Mouse (Mus musculus) adrenal gland, adult 2 months (tissue): ENCODE results near the gene Dgki. TPM values are rescaled to one million over a fixed set of nuclear protein-coding genes. Genes with fewer than 3 reads are reported as not detected.

Experiments used
- DNase-seq: peaks from one replicate; pipeline ENCODE4 v3.0.0; 2021
- polyA plus RNA-seq: library from polyadenylated mRNA; depleted of rRNA; stranded (reverse); fragments of >200 nt; gene quantifications from 2 replicates; pipeline ENCODE4 v1.2.3, GENCODE M21; 2012
- total RNA-seq, 2 experiments: library from RNA; stranded (reverse); gene quantifications; 2 replicates each; pipeline ENCODE4 v1.2.3; 2021

Gene Dgki
- total and polyA plus RNA-seq, 3 experiments: 0.53 to 2.6 (median 2.0) TPM

GRCm38 (mm10) chr6:37011597-37011996, 288.4 kb downstream of the Dgki start:
- DNase-seq: no peak

- DNase-seq: no peak
Observed at GRCm38 (mm10) chr6:37007573-37007972, 292.4 kb downstream of the Dgki start.

GRCm38 (mm10) chr6:37004914-37005313, 295.1 kb downstream of the Dgki start:
- no peak for DNase-seq

GRCm38 (mm10) chr6:37003235-37003634, 296.7 kb downstream of the Dgki start:
- no peak for DNase-seq

- DNase-seq: no peak
Observed at GRCm38 (mm10) chr6:36998942-36999341, 301.0 kb downstream of the Dgki start.

- no peak for DNase-seq
Observed at GRCm38 (mm10) chr6:36994329-36994728, 305.7 kb downstream of the Dgki start.

- no peak for DNase-seq
Observed at GRCm38 (mm10) chr6:36990186-36990585, 309.8 kb downstream of the Dgki start.

- DNase-seq: no peak
Observed at GRCm38 (mm10) chr6:36988800-36989199, 311.2 kb downstream of the Dgki start.

- DNase-seq: peak; percentile 32
Observed at GRCm38 (mm10) chr6:36981646-36982045, 318.3 kb downstream of the Dgki start.

GRCm38 (mm10) chr6:36980475-36980874, 319.5 kb downstream of the Dgki start:
- DNase-seq: no peak

GRCm38 (mm10) chr6:36978176-36978575, 321.8 kb downstream of the Dgki start:
- DNase-seq: no peak

GRCm38 (mm10) chr6:36973096-36973495, 326.9 kb downstream of the Dgki start:
- peak; percentile 22 for DNase-seq

- no peak for DNase-seq
Observed at GRCm38 (mm10) chr6:36972494-36972893, 327.5 kb downstream of the Dgki start.

GRCm38 (mm10) chr6:36969249-36969885, 330.6 kb downstream of the Dgki start:
- no peak for DNase-seq

GRCm38 (mm10) chr6:36960658-36961057, 339.3 kb downstream of the Dgki start:
- no peak for DNase-seq

- DNase-seq: no peak
Observed at GRCm38 (mm10) chr6:36955293-36955692, 344.7 kb downstream of the Dgki start.

GRCm38 (mm10) chr6:36950648-36951047, 349.3 kb downstream of the Dgki start:
- DNase-seq: no peak

- DNase-seq: no peak
Observed at GRCm38 (mm10) chr6:36947861-36948260, 352.1 kb downstream of the Dgki start.

GRCm38 (mm10) chr6:36937527-36937926, 362.5 kb downstream of the Dgki start:
- DNase-seq: no peak

GRCm38 (mm10) chr6:36936816-36937215, 363.2 kb downstream of the Dgki start:
- DNase-seq: no peak

GRCm38 (mm10) chr6:36931473-36931872, 368.5 kb downstream of the Dgki start:
- no peak for DNase-seq

GRCm38 (mm10) chr6:36929781-36930180, 370.2 kb downstream of the Dgki start:
- no peak for DNase-seq

- DNase-seq: no peak
Observed at GRCm38 (mm10) chr6:36926455-36926854, 373.5 kb downstream of the Dgki start.

- DNase-seq: no peak
Observed at GRCm38 (mm10) chr6:36922006-36922405, 378.0 kb downstream of the Dgki start.

- DNase-seq: no peak
Observed at GRCm38 (mm10) chr6:36911586-36911985, 388.4 kb downstream of the Dgki start.
